Mouse (Mus musculus) forebrain, embryonic 16.5 days (tissue): ENCODE measurements around the gene Kansl3. TPM values are rescaled to one million over a fixed set of nuclear protein-coding genes. Genes with fewer than 3 reads are reported as not detected.

Source experiments
- ATAC-seq: fragments of 200-750 bp; cut with Nextera tagmentation; 2 replicates; pipeline ENCODE4 v1.8.0; 2017; ENCODE audit warnings: mild to moderate bottlenecking, moderate library complexity
- H3K27ac ChIP-seq: fragments of 300-500 bp; sonication (generic); 2 replicates; pipeline ENCODE4 v1.5.1; 2014; ENCODE audit warnings: low read length, control low read depth
- H3K27me3 ChIP-seq: fragments of 300-500 bp; sonication (generic); replicated peaks from 2 replicates; pipeline ENCODE4 v1.6.1; 2014; ENCODE audit warnings: low read length; ENCODE audit not compliant: control insufficient read depth, insufficient read depth
- H3K36me3 ChIP-seq: fragments of 300-500 bp; sonication (generic); 2 replicates; pipeline ENCODE4 v1.6.1; 2014; ENCODE audit not compliant: control insufficient read depth, insufficient read depth
- H3K4me1 ChIP-seq: fragments of 300-500 bp; sonication (generic); replicated peaks from 2 replicates; pipeline ENCODE4 v1.6.1; 2014; ENCODE audit warnings: low read length; ENCODE audit not compliant: control insufficient read depth, insufficient read depth
- H3K4me2 ChIP-seq: fragments of 300-500 bp; sonication (generic); 2 replicates; pipeline ENCODE4 v1.6.1; 2014; ENCODE audit warnings: mild to moderate bottlenecking, low read length, control low read depth
- H3K4me3 ChIP-seq: fragments of 300-500 bp; sonication (generic); replicated peaks from 2 replicates; pipeline ENCODE4 v1.5.1; 2014; ENCODE audit warnings: mild to moderate bottlenecking, low read length, control low read depth
- H3K9ac ChIP-seq: fragments of 300-500 bp; sonication (generic); replicated peaks from 2 replicates; pipeline ENCODE4 v1.6.1; 2014; ENCODE audit warnings: low read depth, low read length, control low read depth
- H3K9me3 ChIP-seq: fragments of 300-500 bp; sonication (generic); 2 replicates; pipeline ENCODE4 v1.6.1; 2016; ENCODE audit warnings: low read length; ENCODE audit not compliant: control insufficient read depth
- WGBS: fragments of 180-500 bp; shearing (Covaris S2); extraction: QIAGEN DNeasy Blood & Tissue Kit; methylation state at CpG from one replicate; pipeline ENCODE4 v1.1.7; 2014; 5-methylcytosine and 5-hydroxymethylcytosine counted together
- polyA plus RNA-seq: library from polyadenylated mRNA; unstranded; fragments of >200 nt; fragmentation: Nextera tagmentation; extraction: Ambion mirVana; gene quantifications from 2 replicates; pipeline ENCODE4 v1.2.1, GENCODE M21; 2015

The Kansl3 gene
- polyA plus RNA-seq, 1 experiment from 2014 or later: 43.0 TPM

DNA sequence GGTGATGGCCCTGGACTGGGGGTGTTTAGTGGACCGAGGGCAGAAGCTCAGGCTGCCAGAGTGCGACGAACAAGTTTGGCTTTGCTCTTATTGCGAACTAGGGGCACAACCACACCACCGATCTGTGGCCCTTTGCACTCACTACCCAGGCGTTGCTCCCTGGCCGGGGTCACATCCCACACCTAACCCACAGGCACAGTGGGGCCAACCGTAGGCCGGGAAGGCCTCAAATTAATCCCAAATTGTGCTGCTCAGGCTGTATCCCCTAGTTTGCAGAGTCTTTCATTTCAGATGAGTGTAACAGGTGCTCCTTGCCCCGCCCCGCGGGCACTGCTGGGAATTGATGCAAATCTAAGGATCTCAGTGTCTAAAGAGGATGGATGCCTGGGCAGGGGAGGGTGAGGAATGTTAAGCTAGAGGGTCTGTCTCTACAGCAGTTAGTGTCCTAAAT, 60.5 kb downstream of the Kansl3 start:
- H3K4me2 ChIP-seq: peak overlapping the region; percentile 75
- H3K4me1 ChIP-seq: peaks cover 14% of the 10 kb centered on the region
- H3K9me3 ChIP-seq: no peaks in the 10 kb centered on the region
- ATAC-seq: no peak
- peak overlapping the region; percentile 68; the same call in 1 of the 2 replicates for H3K9ac ChIP-seq
- 5% methylated on average over 12 of the region's 12 CpGs for WGBS
- peak overlapping the region; percentile 74 for H3K4me3 ChIP-seq
- H3K36me3 ChIP-seq: no peaks in the 10 kb centered on the region
- H3K27me3 ChIP-seq: peaks cover 4% of the 10 kb centered on the region; the same call in 1 of the 2 replicates
- no peak overlapping the region for H3K27ac ChIP-seq

DNA sequence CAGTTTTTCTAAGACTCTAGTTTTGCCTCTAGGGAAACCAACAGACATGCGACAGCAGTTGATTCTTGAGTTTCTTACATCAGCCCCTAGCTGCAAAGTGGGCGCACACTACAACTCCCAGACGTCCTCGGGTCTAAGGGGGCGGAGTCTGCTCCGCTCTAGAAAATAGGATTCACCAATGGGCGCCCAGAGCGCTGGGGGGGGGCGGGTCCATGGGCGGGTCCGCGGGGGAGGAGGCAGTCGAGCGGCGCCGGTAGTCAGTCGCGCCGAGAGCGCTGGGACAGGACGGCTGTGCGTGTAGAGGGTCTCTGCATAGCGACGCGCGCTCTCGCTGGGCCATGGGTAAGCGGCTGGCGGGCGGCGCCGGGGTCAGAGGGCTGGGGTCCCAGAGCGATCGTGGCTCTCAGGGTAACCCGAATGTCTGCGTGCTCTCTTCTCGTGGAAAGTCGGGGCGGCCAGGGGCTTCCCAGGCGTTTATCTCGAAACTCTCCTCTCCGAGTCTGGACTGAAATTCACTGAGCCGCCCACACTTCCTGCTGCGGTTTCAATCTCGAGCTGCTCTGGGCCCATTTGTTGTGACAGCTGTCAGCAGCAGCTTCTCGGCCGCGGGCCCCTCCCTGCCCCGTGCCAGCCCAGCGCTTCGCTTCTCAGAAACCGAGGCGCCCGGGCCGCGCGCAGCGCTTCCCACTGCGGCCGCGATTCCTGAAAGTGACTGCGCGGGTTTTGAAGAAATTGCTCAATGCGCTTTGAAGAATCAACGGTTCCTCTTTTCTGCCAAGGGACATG, 61.3 kb downstream of the Kansl3 start, which contains the start of gene Arid5a:
Gene Arid5a, plus strand, starts transcription at position 239 of the 786 bp plus-strand sequence.
- under 1% methylated on average over 64 of the region's 65 CpGs for WGBS
- ATAC-seq: peak; percentile 92
- H3K4me3 ChIP-seq: peak within 1 kb of the TSS; percentile 74
- H3K9ac ChIP-seq: peak within 1 kb of the TSS; percentile 68
- H3K36me3 ChIP-seq: no peaks in the 10 kb centered on the region
- H3K9me3 ChIP-seq: no peaks in the 10 kb centered on the region
- peaks cover 20% of the 10 kb centered on the region for H3K4me1 ChIP-seq
- peak within 1 kb of the TSS; percentile 75 for H3K4me2 ChIP-seq
- H3K27me3 ChIP-seq: peaks cover 4% of the 10 kb centered on the region
- no peak within 1 kb of the TSS for H3K27ac ChIP-seq

DNA sequence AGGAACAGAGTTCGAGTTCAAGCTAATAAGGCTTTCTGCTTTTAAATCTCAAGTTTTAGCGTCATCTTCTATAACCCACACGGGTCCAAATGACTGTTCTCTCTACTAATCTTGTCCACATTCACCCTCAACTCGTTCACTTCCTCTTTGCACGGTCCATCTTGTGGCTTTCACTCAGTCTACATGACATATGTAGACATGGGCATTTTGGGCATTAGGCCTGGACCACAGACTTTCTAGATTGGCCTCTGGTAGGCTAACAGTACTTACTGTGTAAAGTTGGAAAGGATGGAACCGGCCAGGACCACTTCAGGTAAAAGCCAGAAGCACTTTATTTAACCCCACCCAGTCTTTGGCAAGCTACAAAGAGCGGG, 61.9 kb downstream of the Kansl3 start:
- no peak overlapping the region for H3K4me2 ChIP-seq
- H3K36me3 ChIP-seq: no peaks in the 10 kb centered on the region
- no peak overlapping the region for H3K27ac ChIP-seq
- peaks cover 21% of the 10 kb centered on the region for H3K4me1 ChIP-seq
- H3K4me3 ChIP-seq: no peak overlapping the region
- no peaks in the 10 kb centered on the region for H3K9me3 ChIP-seq
- 67% methylated on average over 7 of the region's 7 CpGs for whole genome bisulfite sequencing
- no peak overlapping the region for H3K9ac ChIP-seq
- no peak for ATAC-seq
- H3K27me3 ChIP-seq: peaks cover 4% of the 10 kb centered on the region

DNA sequence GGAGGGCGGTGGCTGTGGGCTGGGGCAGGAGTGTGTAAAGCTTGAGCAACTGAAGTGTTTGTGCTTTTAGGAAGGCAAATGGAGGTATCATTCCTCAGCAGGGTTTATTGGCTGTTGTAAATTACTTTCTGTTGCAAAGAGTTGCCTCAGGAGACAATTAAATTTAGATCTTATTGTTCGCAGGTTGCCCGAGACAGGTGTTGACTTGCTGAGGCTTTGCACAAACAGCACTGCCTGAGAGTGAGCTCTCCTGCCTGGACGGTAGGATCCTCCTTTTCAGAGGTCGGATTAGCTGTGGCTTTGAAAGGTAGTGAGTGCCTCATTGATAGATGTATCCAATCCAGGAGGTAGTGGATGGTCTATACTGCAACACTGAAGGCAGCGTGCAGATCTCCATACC, 62.9 kb downstream of the Kansl3 start:
- Histone ChIP-seq H3K4me2 (no peak overlapping the region), H3K36me3 (no peaks in the 10 kb centered on the region), H3K4me1 (peaks cover 21% of the 10 kb centered on the region), H3K9me3 (no peaks in the 10 kb centered on the region), H3K9ac (no peak overlapping the region), H3K27me3 (peaks cover 4% of the 10 kb centered on the region), H3K4me3 (no peak overlapping the region), H3K27ac (no peak overlapping the region)
- WGBS: 76% methylated on average over 6 of the region's 6 CpGs
- ATAC-seq: no peak

DNA sequence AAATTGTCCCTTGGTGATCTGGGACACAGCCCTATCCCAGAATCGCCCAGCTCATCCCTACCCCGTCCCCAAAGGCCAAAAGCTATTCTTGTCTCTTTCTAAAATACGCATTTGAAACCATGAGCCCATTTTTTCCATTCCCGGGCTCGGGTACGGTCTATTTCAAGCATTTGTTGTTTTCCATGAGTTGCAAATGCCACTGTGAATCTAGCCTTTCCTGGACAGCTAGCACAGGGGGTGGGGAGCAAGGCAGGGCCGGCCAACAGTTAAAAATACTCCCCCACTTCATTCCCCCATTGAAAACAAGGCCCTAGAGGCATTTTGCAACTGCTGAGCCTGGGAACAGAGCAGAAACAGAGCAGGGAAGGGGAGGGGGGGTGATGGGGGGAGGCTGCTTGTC, 64.2 kb downstream of the Kansl3 start:
- Histone ChIP-seq H3K9me3 (no peaks in the 10 kb centered on the region), H3K36me3 (no peaks in the 10 kb centered on the region), H3K4me2 (no peak overlapping the region), H3K27ac (no peak overlapping the region), H3K4me1 (peaks cover 21% of the 10 kb centered on the region), H3K4me3 (no peak overlapping the region), H3K27me3 (peaks cover 4% of the 10 kb centered on the region), H3K9ac (no peak overlapping the region)
- no peak for ATAC-seq
- 71% methylated on average over 7 of the region's 7 CpGs for WGBS

DNA sequence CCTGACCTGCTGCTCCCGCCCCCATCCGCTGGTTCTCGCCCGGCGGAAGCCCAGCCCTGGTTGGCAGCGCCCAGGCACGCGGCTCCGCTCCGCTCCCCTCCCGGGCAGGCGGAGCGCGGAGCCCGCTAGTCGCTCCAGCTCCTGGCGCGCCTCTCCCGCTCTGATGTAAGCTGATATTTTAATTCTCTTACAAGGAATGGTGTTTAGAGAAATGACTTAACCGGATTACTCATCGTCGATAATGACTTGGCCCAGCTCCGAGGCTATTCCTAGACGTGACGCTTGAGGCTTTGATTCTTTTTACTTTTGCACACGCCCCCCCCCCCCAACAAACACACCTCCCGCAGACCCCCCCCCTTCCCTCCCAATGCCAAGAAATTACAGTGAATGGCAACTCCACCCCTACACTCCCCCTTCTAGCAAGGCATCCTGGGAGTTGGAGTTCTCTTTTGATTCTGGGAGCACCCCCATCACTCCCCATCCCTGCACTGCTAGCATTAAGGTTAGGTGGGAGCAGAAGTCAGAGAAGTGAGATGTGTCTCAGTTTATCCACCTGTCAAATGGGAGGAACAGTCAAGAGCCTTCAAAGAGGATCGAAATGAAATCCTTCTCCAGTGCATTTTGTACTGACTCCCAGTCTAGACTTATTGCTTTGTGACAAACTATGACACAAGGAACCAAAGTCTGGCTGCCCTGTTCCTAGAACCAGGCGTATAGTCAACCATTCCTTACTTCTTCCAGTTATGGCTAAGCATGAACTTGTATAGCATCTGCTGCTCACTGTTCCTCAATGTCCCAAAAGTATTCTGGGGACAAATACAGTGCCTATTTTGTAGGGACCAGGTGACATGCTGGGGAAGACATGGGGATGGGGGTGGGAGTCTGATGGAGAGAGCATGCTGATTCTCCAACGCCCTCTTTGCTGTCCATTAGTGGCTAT, 65.3 kb downstream of the Kansl3 start:
- 9% methylated on average over 30 of the region's 30 CpGs for WGBS
- H3K4me2 ChIP-seq: peak overlapping the region; percentile 74

DNA sequence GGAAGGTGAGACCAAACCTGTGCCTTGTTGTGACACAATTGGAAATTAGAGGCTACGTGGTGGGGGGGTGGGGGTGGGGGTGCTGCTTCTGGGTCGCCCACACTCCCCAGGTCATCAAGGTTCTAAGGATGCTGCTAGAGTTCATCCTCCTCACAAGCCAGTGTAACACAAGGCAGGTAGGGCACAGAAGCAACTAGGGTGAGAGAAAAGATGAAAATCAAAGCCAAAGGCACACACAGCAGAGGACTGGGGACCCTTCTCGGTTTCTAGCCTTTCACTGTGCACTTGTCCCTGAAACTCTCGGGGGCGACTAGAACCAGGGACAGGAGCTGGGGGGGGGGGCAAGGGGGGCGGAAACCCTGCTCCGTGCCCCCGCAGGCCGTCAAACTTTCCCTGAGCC, 66.0 kb downstream of the Kansl3 start:
- WGBS: 18% methylated on average over 9 of the region's 9 CpGs
- no peaks in the 10 kb centered on the region for H3K36me3 ChIP-seq
- H3K4me2 ChIP-seq: peak overlapping the region; percentile 74
- peak overlapping the region; percentile 49 for H3K4me3 ChIP-seq
- 0 out of 2 replicates have a peak, but pooled peaks have one; percentile 0 for ATAC-seq
- peak overlapping the region; percentile 79 for H3K27ac ChIP-seq
- peaks cover 7% of the 10 kb centered on the region for H3K4me1 ChIP-seq
- H3K9me3 ChIP-seq: no peaks in the 10 kb centered on the region
- H3K9ac ChIP-seq: peak overlapping the region; percentile 62
- H3K27me3 ChIP-seq: peaks cover 3% of the 10 kb centered on the region

More for the DNA sequence above, 65.3 kb downstream of the Kansl3 start:
- H3K36me3 ChIP-seq: no peaks in the 10 kb centered on the region
- H3K4me3 ChIP-seq: peak overlapping the region; percentile 49
- H3K9me3 ChIP-seq: no peaks in the 10 kb centered on the region
- H3K27me3 ChIP-seq: peaks cover 5% of the 10 kb centered on the region
- peaks cover 14% of the 10 kb centered on the region for H3K4me1 ChIP-seq
- H3K9ac ChIP-seq: peak overlapping the region; percentile 62
- H3K27ac ChIP-seq: peak overlapping the region; percentile 79
- peak; percentile 67 for ATAC-seq

DNA sequence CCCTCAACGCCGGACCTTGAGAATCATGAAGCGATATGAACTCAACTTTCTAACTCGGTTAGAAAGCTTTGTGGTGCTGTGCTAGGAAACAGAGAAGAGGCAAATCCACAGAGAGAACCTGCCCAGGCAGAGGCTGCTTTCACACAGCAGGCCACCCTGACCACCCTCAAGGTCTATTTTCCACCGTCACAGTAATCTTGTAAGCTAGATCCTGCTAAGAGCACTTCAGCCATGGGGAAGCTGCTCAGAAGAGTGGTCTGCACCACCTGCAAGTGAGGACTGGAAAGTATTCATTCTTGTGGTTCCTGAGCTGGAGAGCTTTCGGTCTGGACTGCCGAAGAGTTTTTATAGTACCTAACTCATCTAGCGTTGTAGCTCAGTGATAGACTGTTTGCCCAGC, 66.7 kb downstream of the Kansl3 start:
- Histone ChIP-seq H3K9me3 (no peaks in the 10 kb centered on the region), H3K27me3 (peaks cover 3% of the 10 kb centered on the region), H3K36me3 (no peaks in the 10 kb centered on the region), H3K9ac (no peak overlapping the region), H3K4me3 (no peak overlapping the region), H3K4me2 (no peak overlapping the region), H3K4me1 (peaks cover 7% of the 10 kb centered on the region), H3K27ac (no peak overlapping the region)
- 81% methylated on average over 8 of the region's 8 CpGs for WGBS
- no peak for ATAC-seq

DNA sequence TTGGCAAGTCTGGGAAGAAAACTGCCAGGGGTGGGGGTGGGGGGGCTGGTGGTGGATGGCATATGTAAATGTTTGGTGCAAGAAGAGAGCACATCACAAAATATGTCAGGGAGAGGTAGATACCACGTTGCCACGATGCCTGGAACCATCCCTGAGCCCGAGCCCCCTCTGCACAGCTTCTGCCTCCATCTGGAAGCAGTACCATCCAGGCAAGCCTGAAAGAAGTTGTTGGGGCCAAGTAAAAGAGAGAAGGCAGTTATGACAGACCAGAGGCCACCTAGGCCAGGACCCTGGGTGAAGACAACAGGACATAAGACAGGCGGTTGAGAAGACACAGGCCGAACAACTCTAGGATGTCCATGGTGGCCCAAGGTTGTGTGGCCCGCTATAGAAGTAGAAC, 68.5 kb downstream of the Kansl3 start:
- Histone ChIP-seq H3K9ac (no peak overlapping the region), H3K4me2 (no peak overlapping the region), H3K27me3 (peaks cover 3% of the 10 kb centered on the region), H3K27ac (no peak overlapping the region), H3K4me3 (no peak overlapping the region), H3K4me1 (peaks cover 7% of the 10 kb centered on the region), H3K36me3 (no peaks in the 10 kb centered on the region), H3K9me3 (no peaks in the 10 kb centered on the region)
- 87% methylated on average over 6 of the region's 6 CpGs for WGBS
- ATAC-seq: no peak
